Mouse (Mus musculus) G1E (cell line): Measurements from ENCODE around the gene Synrg. TPM values are rescaled to one million over a fixed set of nuclear protein-coding genes. Genes with fewer than 3 reads are reported as not detected.

Source experiments
- ATAC-seq: 2 replicates; pipeline ENCODE4 v1.8.0; 2016; ENCODE audit warnings: mild to moderate bottlenecking; ENCODE audit not compliant: insufficient number of reproducible peaks, poor library complexity, low FRiP score, severe bottlenecking; ENCODE audit errors: extremely low read depth
- DNase-seq: peaks from one replicate; pipeline ENCODE4 v3.0.0; 2012; ENCODE audit warnings: low spot score
- H3K27me3 ChIP-seq: 2 replicates; pipeline ENCODE4 v1.6.1; 2012; ENCODE audit warnings: mild to moderate bottlenecking, low read length, inconsistent platforms; ENCODE audit not compliant: insufficient read depth
- H3K36me3 ChIP-seq: replicated peaks from 2 replicates; pipeline ENCODE3; 2012; ENCODE audit warnings: mild to moderate bottlenecking, inconsistent platforms
- H3K4me1 ChIP-seq: 2 replicates; pipeline ENCODE4 v1.6.1; 2012; ENCODE audit warnings: low read depth, low read length, inconsistent platforms, mixed read lengths; ENCODE audit not compliant: insufficient read depth
- H3K4me3 ChIP-seq: 2 replicates; pipeline ENCODE4 v1.5.1; 2012; ENCODE audit warnings: low read depth, mild to moderate bottlenecking, inconsistent platforms, low read length, moderate library complexity, mixed read lengths
- H3K9me3 ChIP-seq: replicated peaks from 2 replicates; pipeline ENCODE4 v1.6.1; 2012; ENCODE audit warnings: inconsistent platforms
- CTCF ChIP-seq: IDR thresholded peaks from 2 replicates; pipeline ENCODE4 v1.5.1; 2012; ENCODE audit warnings: low read depth, low read length, inconsistent platforms, mixed read lengths
- GATA1 ChIP-seq: IDR thresholded peaks from 2 replicates; pipeline ENCODE4 v1.6.1; 2012; ENCODE audit warnings: borderline replicate concordance, low read length, inconsistent platforms, mixed read lengths
- GATA2 ChIP-seq: IDR thresholded peaks from 2 replicates; pipeline ENCODE4 v1.6.1; 2012; ENCODE audit warnings: low read depth, low read length, inconsistent platforms, borderline replicate concordance
- POLR2AphosphoS5 ChIP-seq: IDR thresholded peaks from 2 replicates; pipeline ENCODE4 v1.6.1; 2012; ENCODE audit warnings: low read depth, low read length, inconsistent platforms; ENCODE audit not compliant: insufficient replicate concordance
- TAL1 ChIP-seq: conservative IDR thresholded peaks from 2 replicates; pipeline ENCODE4 v1.6.1; 2012; ENCODE audit warnings: low read depth, low read length, inconsistent platforms, mixed read lengths
- polyA plus RNA-seq: library from polyadenylated mRNA; stranded (reverse); fragments of >175 nt; gene quantifications from 2 replicates; pipeline ENCODE4 v1.2.3, GENCODE M21; 2012
- total RNA-seq, 2 experiments: library from RNA; stranded (forward) in 1 of 2; stranded (reverse) in 1 of 2; fragments of 200-1000 nt in 1 of 2; fragments of >200 nt in 1 of 2; fragmentation: Nextera tagmentation in 1 of 2; gene quantifications; 2 replicates each; pipeline ENCODE4 v1.2.3; 2014 to 2017

Gene Synrg
- total and polyA plus RNA-seq, 3 experiments: 10.7 to 41.7 (median 17.4) TPM

DNA sequence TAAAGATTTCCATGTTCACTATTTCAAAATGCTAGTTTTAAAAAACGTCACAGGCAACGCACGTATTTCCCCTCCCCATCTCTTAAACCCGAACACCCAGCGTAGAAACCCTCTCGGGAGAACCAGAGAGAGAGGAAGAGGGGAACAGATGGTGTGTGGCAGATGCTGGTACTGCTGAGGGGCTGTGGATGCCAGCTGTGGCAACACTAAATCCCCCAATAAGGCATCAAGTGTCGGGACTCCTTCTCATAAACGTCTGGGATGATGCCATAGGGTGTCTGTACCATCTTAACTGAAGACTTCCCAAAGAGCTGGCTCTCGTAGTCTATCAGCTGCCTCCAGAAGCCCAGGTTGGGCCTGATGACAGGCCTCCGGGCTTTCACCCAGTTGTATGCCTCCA is 84.2 kb downstream of the Synrg start:
- Histone ChIP-seq H3K4me3 (no peak overlapping the region), H3K36me3 (peaks cover 7% of the 10 kb centered on the region), H3K4me1 (peaks cover 5% of the 10 kb centered on the region; the same call in 1 of the 2 replicates), H3K27me3 (peaks cover 31% of the 10 kb centered on the region), H3K9me3 (no peaks in the 10 kb centered on the region)
- ATAC-seq (no peak), DNase-seq (no peak)
- TF ChIP-seq TAL1: no peak
- TF ChIP-seq CTCF: no peak
- TF ChIP-seq GATA2: no peak
- TF ChIP-seq GATA1: no peak
- no peak for TF ChIP-seq POLR2AphosphoS5

- no peaks in the 10 kb centered on the region; the same call in 1 of the 2 replicates for H3K9me3 ChIP-seq
- H3K4me1 ChIP-seq: no peaks in the 10 kb centered on the region
- peaks cover 40% of the 10 kb centered on the region for H3K27me3 ChIP-seq
- ATAC-seq (no peak), DNase-seq (no peak)
- no peak overlapping the region for H3K4me3 ChIP-seq
- no peak for TF ChIP-seq CTCF
- no peak for TF ChIP-seq GATA1
- TF ChIP-seq TAL1: no peak
- no peak for TF ChIP-seq GATA2
- no peak for TF ChIP-seq POLR2AphosphoS5
- no peaks in the 10 kb centered on the region for H3K36me3 ChIP-seq
These were observed 88.8 kb downstream of the Synrg start for GRCm38 (mm10) chr11:84053055-84053454.

- TF ChIP-seq CTCF: no peak
- TF ChIP-seq GATA2: no peak
- no peak for TF ChIP-seq TAL1
- no peak for TF ChIP-seq POLR2AphosphoS5
- TF ChIP-seq GATA1: no peak
- DNase-seq: no peak
- no peaks in the 10 kb centered on the region for H3K4me1 ChIP-seq
- H3K27me3 ChIP-seq: peaks cover 36% of the 10 kb centered on the region
- no peak overlapping the region for H3K4me3 ChIP-seq
- H3K36me3 ChIP-seq: no peaks in the 10 kb centered on the region
- H3K9me3 ChIP-seq: no peaks in the 10 kb centered on the region; the same call in 1 of the 2 replicates
- no peak for ATAC-seq
These were observed 89.4 kb downstream of the Synrg start for GRCm38 (mm10) chr11:84053524-84054163.

DNA sequence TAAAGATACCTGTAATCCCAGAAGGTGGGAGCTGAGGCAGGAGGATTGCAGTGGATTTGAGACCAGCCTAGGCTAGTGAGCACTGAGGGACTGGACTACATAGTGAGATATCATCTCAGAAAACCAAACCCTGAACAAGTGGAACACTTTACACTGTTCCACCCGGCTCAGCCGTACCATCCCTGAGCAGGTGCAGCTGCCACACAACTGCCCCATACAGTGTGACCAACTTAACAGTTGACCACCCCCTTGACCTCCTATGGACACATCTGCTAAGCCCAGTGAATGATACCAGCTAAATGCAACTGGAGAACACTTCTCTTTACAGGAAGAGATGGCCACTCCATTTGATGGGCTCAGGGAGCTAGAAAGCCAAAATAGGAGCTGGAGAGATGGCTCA is 93.2 kb downstream of the Synrg start:
- DNase-seq (no peak), ATAC-seq (no peak)
- Histone ChIP-seq H3K27me3 (peaks cover 26% of the 10 kb centered on the region), H3K36me3 (no peaks in the 10 kb centered on the region), H3K4me1 (no peaks in the 10 kb centered on the region), H3K4me3 (no peak overlapping the region), H3K9me3 (no peaks in the 10 kb centered on the region; the same call in 1 of the 2 replicates)
- no peak for TF ChIP-seq TAL1
- no peak for TF ChIP-seq GATA1
- TF ChIP-seq POLR2AphosphoS5: no peak
- no peak for TF ChIP-seq GATA2
- no peak for TF ChIP-seq CTCF

- Histone ChIP-seq H3K27me3 (peaks cover 25% of the 10 kb centered on the region), H3K36me3 (no peaks in the 10 kb centered on the region), H3K4me3 (no peak overlapping the region), H3K4me1 (no peaks in the 10 kb centered on the region), H3K9me3 (no peaks in the 10 kb centered on the region; the same call in 1 of the 2 replicates)
- no peak for TF ChIP-seq GATA1
- no peak for TF ChIP-seq TAL1
- TF ChIP-seq GATA2: no peak
- no peak for TF ChIP-seq CTCF
- TF ChIP-seq POLR2AphosphoS5: no peak
- no peak for ATAC-seq
- no peak for DNase-seq
These were observed 95.6 kb downstream of the Synrg start for GRCm38 (mm10) chr11:84059784-84060183.

- no peaks in the 10 kb centered on the region; the same call in 1 of the 2 replicates for H3K9me3 ChIP-seq
- H3K4me3 ChIP-seq: no peak overlapping the region
- H3K4me1 ChIP-seq: no peaks in the 10 kb centered on the region
- H3K27me3 ChIP-seq: peaks cover 20% of the 10 kb centered on the region
- TF ChIP-seq GATA1: no peak
- no peak for TF ChIP-seq GATA2
- no peak for TF ChIP-seq POLR2AphosphoS5
- TF ChIP-seq TAL1: no peak
- no peak for TF ChIP-seq CTCF
- DNase-seq (no peak), ATAC-seq (no peak)
- H3K36me3 ChIP-seq: no peaks in the 10 kb centered on the region
These were observed 96.4 kb downstream of the Synrg start for GRCm38 (mm10) chr11:84060635-84061034.
